Mouse (Mus musculus) C2C12 (cell line): ENCODE data around the gene Sgk1. TPM values are rescaled to one million over a fixed set of nuclear protein-coding genes. Genes with fewer than 3 reads are reported as not detected.

ENCODE experiments used
- H3K27me3 ChIP-seq: one replicate; pipeline ENCODE4 v1.6.1; 2011; ENCODE audit not compliant: control insufficient read depth, insufficient read depth, insufficient read length
- H3K36me3 ChIP-seq: one replicate; pipeline ENCODE4 v1.6.1; 2011; ENCODE audit not compliant: control insufficient read depth, insufficient read depth
- H3K4me3 ChIP-seq: one replicate; pipeline ENCODE4 v1.5.1; 2011; ENCODE audit warnings: mild to moderate bottlenecking, control low read depth; ENCODE audit not compliant: poor library complexity, insufficient read depth, severe bottlenecking
- H3K79me2 ChIP-seq: one replicate; pipeline ENCODE4 v1.6.1; 2011; ENCODE audit not compliant: control insufficient read depth, insufficient read depth
- H3K79me3 ChIP-seq: one replicate; pipeline ENCODE4 v1.6.1; 2011; ENCODE audit warnings: low read depth, control low read depth
- H3ac ChIP-seq: one replicate; pipeline ENCODE3; 2011; ENCODE audit warnings: low read depth; ENCODE audit not compliant: control insufficient read depth, insufficient read length
- CEBPB ChIP-seq: IDR thresholded peaks from one replicate; pipeline ENCODE4 v1.6.1; 2011; ENCODE audit warnings: low read depth, mild to moderate bottlenecking, control low read depth, moderate library complexity
- CTCF ChIP-seq: IDR thresholded peaks from one replicate; pipeline ENCODE4 v1.5.1; 2011; ENCODE audit not compliant: control insufficient read depth, insufficient read depth, insufficient read length
- FOSL1 ChIP-seq: IDR thresholded peaks from one replicate; pipeline ENCODE4 v1.8.0; 2011; ENCODE audit warnings: mild to moderate bottlenecking, low read length; ENCODE audit not compliant: poor library complexity, insufficient read depth, severe bottlenecking
- MAX ChIP-seq: IDR thresholded peaks from one replicate; pipeline ENCODE4 v1.6.1; 2011; ENCODE audit warnings: mild to moderate bottlenecking, control low read depth
- MYOD1 ChIP-seq: IDR thresholded peaks from one replicate; pipeline ENCODE4 v1.6.1; 2011; ENCODE audit warnings: low read depth; ENCODE audit not compliant: control insufficient read depth, insufficient read length
- MYOG ChIP-seq: IDR thresholded peaks from one replicate; pipeline ENCODE4 v1.6.1; 2011; ENCODE audit not compliant: control insufficient read depth, insufficient read length; ENCODE audit errors: extremely low read depth
- USF1 ChIP-seq: IDR thresholded peaks from one replicate; pipeline ENCODE4 v1.6.1; 2011; ENCODE audit warnings: low read depth, mild to moderate bottlenecking, control low read depth, moderate library complexity
- polyA plus RNA-seq: library from polyadenylated mRNA; unstranded; fragments of >200 nt; fragmentation: generic; extraction: Trizol; gene quantifications from one replicate; pipeline ENCODE4 v1.2.1, GENCODE M21; 2012; ENCODE audit warnings: missing spikeins

Gene Sgk1
- polyA plus RNA-seq, 1 experiment, result 35.1 TPM

GRCm38 (mm10) chr10:21847931-21848670 lies 33.9 kb upstream of the Sgk1 start:
- no peak for TF ChIP-seq FOSL1
- no peak for TF ChIP-seq CTCF
- TF ChIP-seq USF1, result no peak
- no peak for TF ChIP-seq MYOG
- TF ChIP-seq CEBPB, result no peak
- no peak for TF ChIP-seq MYOD1
- TF ChIP-seq MAX, result no peak
- no peaks in the 10 kb centered on the region for H3K27me3 ChIP-seq
- no peak overlapping the region for H3K4me3 ChIP-seq
- H3K36me3 ChIP-seq, result no peaks in the 10 kb centered on the region
- H3ac ChIP-seq, result no peak overlapping the region
- no peaks in the 10 kb centered on the region for H3K79me3 ChIP-seq
- no peaks in the 10 kb centered on the region for H3K79me2 ChIP-seq

GRCm38 (mm10) chr10:21849251-21849650 lies 32.7 kb upstream of the Sgk1 start:
- no peaks in the 10 kb centered on the region for H3K79me2 ChIP-seq

GRCm38 (mm10) chr10:21850330-21850729 lies 31.7 kb upstream of the Sgk1 start:
- no peak for TF ChIP-seq MAX
- Histone ChIP-seq H3ac (no peak overlapping the region), H3K27me3 (no peaks in the 10 kb centered on the region), H3K4me3 (no peak overlapping the region), H3K79me2 (no peaks in the 10 kb centered on the region), H3K36me3 (no peaks in the 10 kb centered on the region), H3K79me3 (no peaks in the 10 kb centered on the region)

More at GRCm38 (mm10) chr10:21849251-21849650, 32.7 kb upstream of the Sgk1 start:
- Histone ChIP-seq H3ac (no peak overlapping the region), H3K36me3 (no peaks in the 10 kb centered on the region), H3K79me3 (no peaks in the 10 kb centered on the region), H3K27me3 (no peaks in the 10 kb centered on the region), H3K4me3 (no peak overlapping the region)
- peak; percentile 32 for TF ChIP-seq MAX
- peak; percentile 94 for TF ChIP-seq FOSL1
- TF ChIP-seq MYOG, result no peak
- no peak for TF ChIP-seq CEBPB
- TF ChIP-seq MYOD1, result no peak

GRCm38 (mm10) chr10:21853122-21853521 lies 28.9 kb upstream of the Sgk1 start:
- H3K79me2 ChIP-seq, result no peaks in the 10 kb centered on the region
- no peaks in the 10 kb centered on the region for H3K27me3 ChIP-seq
- no peak overlapping the region for H3ac ChIP-seq
- no peak for TF ChIP-seq CEBPB
- TF ChIP-seq FOSL1, result no peak
- TF ChIP-seq USF1, result no peak
- no peak for TF ChIP-seq CTCF
- TF ChIP-seq MAX, result no peak
- H3K4me3 ChIP-seq, result no peak overlapping the region
- H3K79me3 ChIP-seq, result no peaks in the 10 kb centered on the region
- no peaks in the 10 kb centered on the region for H3K36me3 ChIP-seq

- Histone ChIP-seq H3K79me2 (no peaks in the 10 kb centered on the region), H3K79me3 (no peaks in the 10 kb centered on the region), H3K27me3 (no peaks in the 10 kb centered on the region), H3K4me3 (no peak overlapping the region), H3K36me3 (no peaks in the 10 kb centered on the region), H3ac (no peak overlapping the region)
- TF ChIP-seq CEBPB (no peak), MYOD1 (no peak), MYOG (no peak), FOSL1 (no peak), CTCF (no peak), MAX (no peak), USF1 (no peak)
Observed at GRCm38 (mm10) chr10:21853566-21854328, 28.2 kb upstream of the Sgk1 start.

GRCm38 (mm10) chr10:21855338-21855737 lies 26.6 kb upstream of the Sgk1 start:
- Histone ChIP-seq H3K36me3 (no peaks in the 10 kb centered on the region), H3K79me3 (no peaks in the 10 kb centered on the region), H3K27me3 (no peaks in the 10 kb centered on the region), H3K4me3 (no peak overlapping the region), H3K79me2 (no peaks in the 10 kb centered on the region), H3ac (no peak overlapping the region)
- no peak for TF ChIP-seq USF1
- TF ChIP-seq CEBPB, result no peak
- no peak for TF ChIP-seq MYOD1
- no peak for TF ChIP-seq MAX
- no peak for TF ChIP-seq FOSL1
- TF ChIP-seq MYOG, result no peak
- TF ChIP-seq CTCF, result no peak
